Mouse (Mus musculus) intestine, embryonic 15.5 days (tissue): ENCODE data around the gene Coa4. TPM values are rescaled to one million over a fixed set of nuclear protein-coding genes. Genes with fewer than 3 reads are reported as not detected.

Experiments used
- ATAC-seq: fragments of 200-750 bp; cut with Nextera tagmentation; 2 replicates; pipeline ENCODE4 v1.8.0; 2017; ENCODE audit warnings: moderate TSS enrichment, moderate library complexity
- H3K27ac ChIP-seq: fragments of 300-500 bp; sonication (generic); 2 replicates; pipeline ENCODE4 v1.5.1; 2015; ENCODE audit warnings: mild to moderate bottlenecking, inconsistent platforms
- H3K27me3 ChIP-seq: fragments of 300-500 bp; sonication (generic); replicated peaks from 2 replicates; pipeline ENCODE4 v1.6.1; 2015; ENCODE audit warnings: inconsistent platforms
- H3K36me3 ChIP-seq: fragments of 300-500 bp; sonication (generic); 2 replicates; pipeline ENCODE4 v1.6.1; 2015; ENCODE audit warnings: inconsistent platforms
- H3K4me1 ChIP-seq: fragments of 300-500 bp; sonication (generic); replicated peaks from 2 replicates; pipeline ENCODE4 v1.6.1; 2015; ENCODE audit warnings: inconsistent platforms
- H3K4me2 ChIP-seq: fragments of 300-500 bp; sonication (generic); replicated peaks from 2 replicates; pipeline ENCODE4 v1.6.1; 2015; ENCODE audit warnings: mild to moderate bottlenecking, inconsistent platforms
- H3K4me3 ChIP-seq: fragments of 300-500 bp; sonication (generic); replicated peaks from 2 replicates; pipeline ENCODE4 v1.5.1; 2015; ENCODE audit warnings: inconsistent platforms
- H3K9ac ChIP-seq: fragments of 300-500 bp; sonication (generic); 2 replicates; pipeline ENCODE4 v1.6.1; 2015; ENCODE audit warnings: inconsistent platforms
- H3K9me3 ChIP-seq: fragments of 300-500 bp; sonication (generic); 2 replicates; pipeline ENCODE4 v1.6.1; 2016; ENCODE audit warnings: inconsistent platforms
- WGBS: fragments of 180-500 bp; shearing (Covaris S2); methylation state at CpG from one replicate; pipeline ENCODE4 v1.1.7; 2015; 5-methylcytosine and 5-hydroxymethylcytosine counted together
- polyA plus RNA-seq: library from polyadenylated mRNA; unstranded; fragments of >200 nt; fragmentation: Nextera tagmentation; extraction: Ambion mirVana; gene quantifications from 2 replicates; pipeline ENCODE4 v1.2.1, GENCODE M21; 2015

Gene Coa4
- 40.8 and 49.3 TPM in 2 replicates for polyA plus RNA-seq

- Histone ChIP-seq H3K9ac (peak within 1 kb of the TSS; percentile 71), H3K27me3 (no peaks in the 10 kb centered on the region), H3K4me3 (peak within 1 kb of the TSS; percentile 67), H3K4me2 (peak within 1 kb of the TSS; percentile 58), H3K27ac (peak within 1 kb of the TSS; percentile 93), H3K36me3 (peaks cover 12% of the 10 kb centered on the region), H3K4me1 (0 out of 2 replicates have a peak, but pooled peaks cover 5% of the 10 kb centered on the region), H3K9me3 (no peaks in the 10 kb centered on the region)
- ATAC-seq = peak; percentile 98
- under 1% methylated on average over 33 of the region's 33 CpGs for WGBS
Observed at GRCm38 (mm10) chr7:100536804-100537518, at the start of gene Coa4. Coa4 (plus strand) TSS chr7:100537071.

DNA sequence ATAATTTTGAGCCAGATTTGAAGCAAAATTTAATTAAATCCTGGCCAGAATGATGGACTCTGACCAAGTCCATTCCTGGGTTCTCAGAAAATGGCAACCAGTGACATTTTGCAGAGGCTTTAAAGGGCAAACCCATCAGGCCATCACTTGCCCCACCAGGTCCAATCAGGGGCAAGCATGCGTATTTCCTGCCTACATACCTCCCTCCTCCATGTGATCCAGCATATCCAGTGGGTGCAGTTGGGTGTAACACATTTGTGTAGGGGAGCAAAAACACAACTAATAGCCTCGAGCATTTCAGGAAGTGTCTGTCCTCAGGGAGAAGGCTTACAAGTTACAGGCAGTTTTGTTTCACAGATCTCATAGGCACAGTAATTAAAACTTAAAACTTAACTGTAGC, 49.6 kb upstream of the Coa4 start:
- Histone ChIP-seq H3K27me3 (no peaks in the 10 kb centered on the region), H3K27ac (no peak overlapping the region), H3K4me2 (no peak overlapping the region), H3K4me3 (no peak overlapping the region), H3K9ac (no peak overlapping the region), H3K9me3 (no peaks in the 10 kb centered on the region), H3K4me1 (peaks cover 5% of the 10 kb centered on the region; the same call in 1 of the 2 replicates), H3K36me3 (no peaks in the 10 kb centered on the region)
- WGBS = 69% methylated on average over 2 of the region's 2 CpGs
- no peak for ATAC-seq

- H3K9ac ChIP-seq = no peak overlapping the region
- peak overlapping the region; percentile 58 for H3K27ac ChIP-seq
- 35% methylated on average over 10 of the region's 10 CpGs for WGBS
- H3K27me3 ChIP-seq = no peaks in the 10 kb centered on the region
- peaks cover 17% of the 10 kb centered on the region; the same call in 1 of the 2 replicates for H3K4me1 ChIP-seq
- ATAC-seq = no peak
- no peaks in the 10 kb centered on the region for H3K9me3 ChIP-seq
- no peak overlapping the region for H3K4me3 ChIP-seq
- 0 out of 2 replicates have a peak overlapping the region, but pooled peaks have one; percentile 22 for H3K4me2 ChIP-seq
- H3K36me3 ChIP-seq = no peaks in the 10 kb centered on the region
Observed at GRCm38 (mm10) chr7:100488474-100489048, 48.3 kb upstream of the Coa4 start.

DNA sequence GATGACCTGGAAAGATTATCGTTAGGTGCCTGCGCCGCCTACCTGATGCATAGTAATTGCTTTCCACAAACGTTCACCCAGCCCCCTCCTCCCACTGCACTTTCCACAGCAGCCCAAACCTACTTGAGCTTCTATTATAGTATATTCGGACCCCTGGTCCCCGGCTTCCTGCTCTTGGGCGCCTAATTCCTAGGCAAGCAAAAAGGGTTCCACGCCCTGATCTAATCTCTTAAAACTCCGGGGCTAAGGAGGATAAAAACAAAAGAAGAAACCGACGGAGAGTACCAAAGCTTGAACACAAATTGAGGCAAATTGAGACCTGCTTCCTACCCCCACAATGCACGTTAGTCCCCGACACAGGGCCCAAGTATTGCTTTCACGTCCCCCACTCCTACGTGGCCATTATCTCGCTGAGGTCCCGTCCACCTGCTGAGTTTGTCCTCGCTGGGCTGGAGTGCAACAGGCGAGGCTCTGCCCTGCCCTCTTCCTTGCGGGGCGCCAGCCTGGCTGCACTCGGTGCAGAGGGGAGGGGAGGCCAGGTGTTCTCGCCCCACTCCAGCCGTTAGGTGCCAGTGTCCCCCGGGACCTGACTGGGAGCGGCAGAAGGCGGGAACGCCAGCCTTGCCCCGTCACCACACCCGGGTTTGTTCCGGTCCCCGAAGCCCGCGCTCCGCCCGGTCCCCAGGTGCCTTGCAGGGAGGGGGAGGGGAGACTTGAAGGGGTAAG, 44.3 kb upstream of the Coa4 start:
- Histone ChIP-seq H3K4me3 (peak overlapping the region; percentile 52), H3K4me2 (peak overlapping the region; percentile 90), H3K4me1 (peaks cover 39% of the 10 kb centered on the region), H3K9ac (peak overlapping the region; percentile 57), H3K36me3 (peaks cover 7% of the 10 kb centered on the region), H3K27me3 (no peaks in the 10 kb centered on the region), H3K9me3 (no peaks in the 10 kb centered on the region), H3K27ac (peak overlapping the region; percentile 78)
- WGBS = 4% methylated on average over 36 of the region's 36 CpGs
- ATAC-seq = peak; percentile 79

DNA sequence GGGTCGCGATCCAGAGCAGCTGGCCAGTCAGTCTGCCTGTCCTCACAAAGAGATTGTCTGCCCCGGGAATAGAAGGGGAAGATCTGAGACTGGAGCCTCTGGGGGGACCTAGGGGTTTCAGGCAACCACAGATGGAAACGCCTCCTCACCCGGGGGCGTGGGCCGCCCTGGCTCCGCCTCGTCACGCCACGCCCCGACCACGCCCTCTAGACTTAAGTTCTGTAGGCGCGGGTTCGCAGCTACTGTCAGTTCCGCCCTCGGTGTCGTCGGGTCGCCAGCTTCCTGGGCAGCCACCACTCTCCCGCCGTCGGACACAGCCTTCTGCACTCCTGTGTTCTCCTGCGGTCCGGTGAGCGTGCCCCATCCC, 43.8 kb upstream of the Coa4 start, which contains the start of gene Ucp2:
TSS of gene Ucp2 (plus strand) at position 221 of the 367 bp plus-strand sequence.
- Histone ChIP-seq H3K9ac (peak within 1 kb of the TSS; percentile 57), H3K27me3 (no peaks in the 10 kb centered on the region), H3K9me3 (no peaks in the 10 kb centered on the region), H3K27ac (peak within 1 kb of the TSS; percentile 78), H3K4me2 (peak within 1 kb of the TSS; percentile 90), H3K4me3 (peak within 1 kb of the TSS; percentile 52), H3K4me1 (peaks cover 39% of the 10 kb centered on the region), H3K36me3 (peaks cover 13% of the 10 kb centered on the region)
- peak; percentile 87 for ATAC-seq
- WGBS = under 1% methylated on average over 27 of the region's 27 CpGs

- H3K9me3 ChIP-seq = no peaks in the 10 kb centered on the region
- no peaks in the 10 kb centered on the region for H3K27me3 ChIP-seq
- H3K4me2 ChIP-seq = peak overlapping the region; percentile 90
- peak overlapping the region; percentile 52 for H3K4me3 ChIP-seq
- ATAC-seq = 0 out of 2 replicates have a peak, but pooled peaks have one; percentile 5
- H3K9ac ChIP-seq = peak overlapping the region; percentile 57
- peaks cover 18% of the 10 kb centered on the region for H3K36me3 ChIP-seq
- H3K4me1 ChIP-seq = peaks cover 36% of the 10 kb centered on the region
- WGBS = 23% methylated on average over 19 of the region's 19 CpGs
- H3K27ac ChIP-seq = peak overlapping the region; percentile 78
Observed at GRCm38 (mm10) chr7:100493484-100494414, 43.1 kb upstream of the Coa4 start.

DNA sequence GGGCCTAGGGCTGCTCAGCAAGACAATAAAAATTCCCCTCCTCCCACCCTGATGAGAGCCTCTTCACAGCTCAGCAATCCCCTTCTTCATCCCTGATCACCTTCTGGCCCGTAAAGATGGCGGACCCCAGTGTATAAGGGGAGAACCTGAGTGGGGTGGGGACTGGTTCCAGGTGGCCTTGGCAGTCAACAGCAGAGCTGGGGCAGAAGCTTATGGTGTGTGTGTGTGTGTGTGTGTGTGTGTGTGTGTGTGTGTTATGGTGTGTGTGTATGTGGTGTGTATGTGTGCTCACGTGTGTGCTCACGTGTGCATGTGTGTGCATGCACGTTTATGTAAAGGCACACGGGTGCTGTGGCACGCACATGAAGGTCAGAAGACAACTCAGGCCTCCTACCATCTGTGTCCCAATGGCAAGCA, 42.4 kb upstream of the Coa4 start:
- Histone ChIP-seq H3K9me3 (no peaks in the 10 kb centered on the region), H3K4me1 (peaks cover 34% of the 10 kb centered on the region), H3K27me3 (no peaks in the 10 kb centered on the region), H3K27ac (peak overlapping the region; percentile 78), H3K36me3 (peaks cover 24% of the 10 kb centered on the region), H3K9ac (peak overlapping the region; percentile 57), H3K4me2 (peak overlapping the region; percentile 90), H3K4me3 (peak overlapping the region; percentile 52)
- no peak for ATAC-seq
- 71% methylated on average over 7 of the region's 7 CpGs for WGBS

DNA sequence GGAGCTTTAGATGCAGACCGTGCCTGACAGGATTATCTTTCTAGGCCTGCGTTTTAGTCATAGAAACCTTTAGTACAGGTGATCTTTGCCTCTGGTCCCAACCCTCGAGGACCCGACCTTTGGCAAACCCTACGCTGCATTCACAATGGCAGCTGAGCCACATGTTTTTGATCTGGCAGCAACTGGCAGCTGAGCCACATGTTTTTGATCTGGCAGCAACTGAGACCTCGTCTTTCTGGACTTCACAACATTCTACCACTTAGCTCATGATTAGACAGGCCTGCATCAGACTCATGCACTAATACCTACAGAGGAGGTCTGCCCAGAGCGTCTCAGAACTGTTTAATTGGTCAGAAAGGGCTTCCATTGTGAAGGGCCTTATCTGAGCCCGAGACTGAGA, 41.8 kb upstream of the Coa4 start:
- Histone ChIP-seq H3K9me3 (no peaks in the 10 kb centered on the region), H3K27me3 (no peaks in the 10 kb centered on the region), H3K4me2 (peak overlapping the region; percentile 90), H3K4me3 (peak overlapping the region; percentile 52), H3K36me3 (peaks cover 27% of the 10 kb centered on the region), H3K4me1 (peaks cover 34% of the 10 kb centered on the region), H3K9ac (peak overlapping the region; percentile 34), H3K27ac (peak overlapping the region; percentile 78)
- no peak for ATAC-seq
- 47% methylated on average over 8 of the region's 8 CpGs for WGBS

DNA sequence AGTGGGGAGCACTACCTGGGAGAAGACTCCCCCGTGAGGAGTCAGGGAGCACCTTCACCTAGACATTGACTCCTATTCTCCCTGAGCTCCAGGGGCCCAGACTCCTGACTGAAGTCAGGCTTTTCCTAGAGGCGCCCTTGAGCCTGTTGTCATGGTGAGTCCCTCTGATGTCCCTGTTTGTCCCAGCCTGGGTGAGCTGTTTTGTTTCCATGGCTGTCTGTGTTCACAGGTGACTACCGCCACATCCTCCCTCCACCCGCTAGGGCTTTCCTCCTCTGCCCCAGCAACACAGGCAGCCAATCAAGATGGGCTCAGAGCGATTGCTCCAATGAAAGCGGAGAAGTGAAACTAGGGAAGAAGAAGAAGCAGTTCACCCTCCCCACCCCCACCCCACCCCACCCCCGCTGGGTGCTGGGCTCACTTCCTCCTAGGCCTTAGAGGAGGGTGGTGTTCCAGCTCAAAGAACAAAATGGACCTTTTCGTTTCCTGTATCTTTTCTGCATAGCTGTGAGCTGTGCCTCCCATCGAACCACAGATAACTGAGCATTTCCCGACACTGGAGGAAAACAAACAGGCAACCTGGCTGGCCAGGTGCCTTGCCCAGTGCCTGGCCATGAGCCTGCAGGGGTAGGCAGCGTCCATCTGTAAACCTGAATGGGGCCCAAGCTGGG, 41.2 kb upstream of the Coa4 start:
- ATAC-seq = peak; percentile 68
- no peaks in the 10 kb centered on the region for H3K27me3 ChIP-seq
- peaks cover 27% of the 10 kb centered on the region for H3K36me3 ChIP-seq
- no peaks in the 10 kb centered on the region for H3K9me3 ChIP-seq
- 21% methylated on average over 11 of the region's 11 CpGs for WGBS
- H3K4me3 ChIP-seq = peak overlapping the region; percentile 52
- peak overlapping the region; percentile 34; the same call in 1 of the 2 replicates for H3K9ac ChIP-seq
- H3K4me1 ChIP-seq = peaks cover 34% of the 10 kb centered on the region
- H3K27ac ChIP-seq = peak overlapping the region; percentile 78
- peak overlapping the region; percentile 90 for H3K4me2 ChIP-seq

GRCm38 (mm10) chr7:100496371-100496770, 40.5 kb upstream of the Coa4 start:
- H3K4me2 ChIP-seq = peak overlapping the region; percentile 90
- H3K9ac ChIP-seq = no peak overlapping the region
- no peak for ATAC-seq
- peaks cover 27% of the 10 kb centered on the region for H3K36me3 ChIP-seq
- H3K27me3 ChIP-seq = no peaks in the 10 kb centered on the region
- peak overlapping the region; percentile 78 for H3K27ac ChIP-seq
- 64% methylated on average over 6 of the region's 6 CpGs for WGBS
- peaks cover 34% of the 10 kb centered on the region for H3K4me1 ChIP-seq
- H3K9me3 ChIP-seq = no peaks in the 10 kb centered on the region
- no peak overlapping the region for H3K4me3 ChIP-seq

GRCm38 (mm10) chr7:100496791-100497190, 40.1 kb upstream of the Coa4 start:
- Histone ChIP-seq H3K9me3 (no peaks in the 10 kb centered on the region), H3K9ac (no peak overlapping the region), H3K4me3 (no peak overlapping the region)

More at GRCm38 (mm10) chr7:100496791-100497190, 40.1 kb upstream of the Coa4 start:
- Histone ChIP-seq H3K27ac (0 out of 2 replicates have a peak overlapping the region, but pooled peaks have one; percentile 78), H3K4me1 (peaks cover 34% of the 10 kb centered on the region), H3K4me2 (peak overlapping the region; percentile 90; the same call in 1 of the 2 replicates), H3K36me3 (peaks cover 27% of the 10 kb centered on the region), H3K27me3 (no peaks in the 10 kb centered on the region)
- no peak for ATAC-seq
- 97% methylated on average over 9 of the region's 9 CpGs for WGBS
